Mouse (Mus musculus) activated CD4-positive, CD25-positive, alpha-beta regulatory T cell, adult 9 weeks (primary cell): Measurements from ENCODE around the gene Gm26992. TPM values are rescaled to one million over a fixed set of nuclear protein-coding genes. Genes with fewer than 3 reads are reported as not detected.

ENCODE experiments used
- polyA plus RNA-seq: library from polyadenylated mRNA; unstranded; fragments of 100-300 nt; shearing (Covaris generic); gene quantifications from one replicate; pipeline ENCODE4 v1.2.1, GENCODE M21; 2017

Gm26992 gene
- not detected for polyA plus RNA-seq

DNA sequence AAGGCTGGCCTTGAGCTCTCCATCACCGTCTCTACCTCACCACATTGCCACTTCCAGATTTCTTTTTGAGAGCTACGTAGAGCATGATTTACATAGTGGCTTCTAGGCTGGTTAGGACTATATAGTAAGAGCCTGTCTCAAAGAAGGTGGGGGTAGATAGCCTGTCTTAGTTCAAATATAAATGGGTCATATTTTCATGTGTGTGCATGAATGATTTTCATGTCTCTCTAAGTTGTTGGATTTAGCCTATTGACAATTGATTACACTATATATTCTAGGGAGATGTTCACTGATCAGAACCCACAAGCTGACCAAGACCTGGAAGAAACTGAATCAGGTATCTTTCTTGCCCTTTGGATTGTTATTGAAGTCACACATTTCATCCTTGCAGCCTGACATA, at the start of gene Gm26992:
Gene Gm26992, plus strand, starts transcription at position 301 of the 400 bp plus-strand sequence.

DNA sequence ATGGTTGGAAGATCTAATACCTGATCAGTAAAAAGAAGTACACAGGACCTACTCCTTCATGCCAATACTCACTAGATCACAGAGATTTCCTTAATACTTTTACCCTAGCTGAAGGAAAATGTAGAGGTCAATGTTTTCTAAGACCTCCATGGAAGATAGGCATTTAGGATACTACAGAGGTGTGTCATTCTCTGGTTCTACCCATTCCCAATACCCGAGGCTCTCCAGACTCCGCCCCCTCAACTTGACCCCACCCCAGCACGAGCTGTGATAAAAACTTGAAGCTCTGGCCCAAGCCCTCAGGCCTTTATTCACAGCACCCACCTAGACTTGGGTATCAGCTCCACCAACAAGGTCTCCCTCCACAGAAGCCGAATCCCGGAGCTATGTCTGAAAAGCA, 7.6 kb upstream of the Gm26992 start, which contains the start of gene Tsx:
Gene Tsx, plus strand, starts transcription at position 301 of the 400 bp plus-strand sequence.

Other genes starting within 250 kb of the Gm26992 start
- not detected for gene Nap1l2, start 235.4 kb upstream of the Gm26992 start, polyA plus RNA-seq
- not detected for gene Cdx4, start 100.6 kb upstream of the Gm26992 start, polyA plus RNA-seq
- gene Chic1, start 65.5 kb upstream of the Gm26992 start, polyA plus RNA-seq, result 4.0 TPM
- 0.46 TPM for gene Tsx, start 7.5 kb upstream of the Gm26992 start, polyA plus RNA-seq
- gene Zcchc13, start 208.6 kb downstream of the Gm26992 start, polyA plus RNA-seq, result not detected